Mouse (Mus musculus) left cerebral cortex, adult 9 months (tissue): Measurements from ENCODE around the gene Crym.

Experiments
- DNase-seq, 2 experiments: peaks; one replicate each; pipeline ENCODE4 v3.0.0; 2022; ENCODE audit warnings: low spot score in 2 of 2

Gene Crym

GRCm38 (mm10) chr7:120201771-120202170 lies at the start of gene Crym:
Crym (minus strand) TSS chr7:120202111.
- no peak for DNase-seq

GRCm38 (mm10) chr7:120241092-120241491 lies 39.2 kb upstream of the Crym start:
- no peak for DNase-seq

- DNase-seq, result peak in 1 of 2 experiments; percentile 36
Measured at GRCm38 (mm10) chr7:120228541-120228940, 26.6 kb upstream of the Crym start.

- no peak for DNase-seq
Measured at GRCm38 (mm10) chr7:120205989-120206388, 4.1 kb upstream of the Crym start.

DNA sequence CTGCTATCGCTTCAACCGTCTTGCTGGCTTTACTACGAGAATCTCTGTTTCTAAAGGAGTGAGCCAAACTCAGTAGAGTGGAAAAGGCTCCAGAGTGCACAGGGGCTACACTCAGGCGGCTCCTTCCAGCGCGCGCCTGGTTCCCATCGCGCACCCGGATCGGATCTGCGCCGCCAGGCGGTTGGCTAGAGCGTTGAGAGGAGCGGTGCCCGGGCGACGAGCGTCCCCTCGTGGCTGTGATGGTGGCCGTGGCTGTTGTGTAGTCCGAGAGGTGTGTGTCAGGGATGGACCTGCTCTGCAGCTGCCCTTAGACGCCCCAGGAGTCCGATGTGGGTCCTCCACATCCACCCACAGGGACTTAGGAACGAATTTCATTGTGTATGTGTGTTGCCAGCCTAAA lies 1.9 kb upstream of the Crym start, which contains the start of gene Abca14:
Gene Abca14 (plus strand): TSS at position 173 of the 400 bp plus-strand sequence.
- peak; percentile 19 to 89 for DNase-seq

DNA sequence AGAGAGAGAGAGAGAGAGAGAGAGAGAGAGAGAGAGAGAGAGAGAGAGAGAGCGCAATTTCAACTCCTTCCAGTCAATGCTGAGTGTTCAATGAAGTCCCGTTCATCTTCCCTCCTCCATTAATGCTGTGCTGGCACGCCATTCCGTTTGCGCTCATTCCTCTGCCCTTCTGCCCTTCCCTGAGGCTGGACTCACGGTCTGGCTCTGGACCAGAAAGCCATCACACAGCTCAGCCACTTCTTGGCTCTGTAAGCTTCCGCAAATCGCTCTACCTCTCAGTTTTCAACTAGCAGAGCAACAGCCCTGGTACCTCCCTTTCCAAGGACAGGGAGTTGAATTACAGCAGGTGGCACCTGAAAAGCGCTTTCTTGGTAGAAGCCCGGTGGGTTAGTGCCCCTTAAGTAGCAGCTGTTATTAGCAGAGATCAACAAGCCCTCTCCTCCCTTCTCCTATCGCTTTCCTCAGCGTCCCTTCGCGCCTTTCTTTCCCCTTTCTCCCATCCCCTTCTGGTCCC lies 623 bp downstream of the Crym start:
- no peak for DNase-seq

GRCm38 (mm10) chr7:120195207-120195606 lies 6.7 kb downstream of the Crym start:
- DNase-seq, result no peak

DNA sequence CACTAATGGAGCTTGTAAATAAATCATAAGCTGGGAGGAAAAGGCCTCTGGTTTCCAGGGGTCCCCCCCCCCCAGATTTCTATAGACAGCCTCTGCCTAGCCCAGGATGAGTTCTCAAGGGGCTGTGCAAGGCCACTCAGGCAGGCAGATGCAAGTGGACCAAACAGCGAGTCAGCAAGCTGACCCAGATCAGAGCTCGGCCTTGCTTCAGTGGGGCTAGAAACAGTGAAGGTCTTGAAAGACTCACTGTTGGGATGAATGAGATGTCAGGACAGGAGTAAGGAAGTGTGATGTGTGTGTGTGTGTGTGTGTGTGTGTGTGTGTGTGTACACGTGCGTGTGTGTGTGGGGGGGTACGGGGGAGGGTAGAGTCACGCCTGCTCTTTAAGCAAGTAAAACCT lies 9.1 kb downstream of the Crym start:
- DNase-seq, result no peak

- no peak for DNase-seq
Measured at GRCm38 (mm10) chr7:120192207-120192606, 9.7 kb downstream of the Crym start.

DNA sequence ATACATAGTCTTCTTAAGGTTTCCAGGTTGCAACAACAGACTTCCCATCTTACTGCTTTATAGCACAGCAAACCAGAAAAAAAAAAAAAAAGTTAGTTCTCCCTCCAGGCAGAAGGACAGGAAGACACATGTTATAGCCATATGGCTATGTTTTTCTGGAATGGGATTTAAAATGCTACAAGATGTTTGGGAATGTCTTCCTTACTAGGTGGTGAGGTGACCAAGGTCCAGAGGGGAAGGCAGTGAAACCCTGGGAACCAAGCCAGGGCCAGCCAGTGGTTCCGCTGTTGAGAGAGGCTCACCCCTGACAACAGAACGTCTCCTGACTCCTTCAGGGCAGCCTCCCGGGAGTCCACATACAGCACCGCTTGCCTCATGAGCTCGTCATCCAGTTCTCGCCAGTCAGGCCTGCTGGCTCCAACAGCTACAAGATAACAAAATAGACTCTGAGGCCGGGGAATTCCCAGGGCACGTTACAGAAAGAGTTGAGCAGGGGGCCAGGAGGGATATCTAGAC lies 11.7 kb downstream of the Crym start:
- no peak for DNase-seq

GRCm38 (mm10) chr7:120189369-120190149 lies 12.4 kb downstream of the Crym start:
- no peak for DNase-seq

DNA sequence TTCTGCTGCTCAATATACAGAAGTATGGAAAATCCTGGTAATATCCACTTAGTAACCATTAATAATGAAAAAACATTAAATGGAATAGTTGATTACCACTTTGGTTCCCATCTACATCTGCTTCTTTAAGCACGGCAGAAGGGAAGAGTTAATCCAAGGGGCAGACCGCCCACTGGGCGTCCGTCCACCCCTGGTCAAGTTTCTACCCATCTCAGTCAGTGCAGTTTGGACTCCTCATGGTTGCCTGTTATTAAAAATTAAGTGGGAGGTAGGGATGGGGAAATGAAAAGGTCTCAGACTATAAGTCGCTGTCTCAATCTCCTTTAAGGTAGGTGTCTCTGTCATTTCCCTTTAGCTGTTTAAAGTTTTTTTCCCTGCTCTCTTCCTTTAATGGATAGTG lies 13.0 kb downstream of the Crym start:
- no peak for DNase-seq

- DNase-seq, result no peak
Measured at GRCm38 (mm10) chr7:120182891-120183290, 19.0 kb downstream of the Crym start.

DNA sequence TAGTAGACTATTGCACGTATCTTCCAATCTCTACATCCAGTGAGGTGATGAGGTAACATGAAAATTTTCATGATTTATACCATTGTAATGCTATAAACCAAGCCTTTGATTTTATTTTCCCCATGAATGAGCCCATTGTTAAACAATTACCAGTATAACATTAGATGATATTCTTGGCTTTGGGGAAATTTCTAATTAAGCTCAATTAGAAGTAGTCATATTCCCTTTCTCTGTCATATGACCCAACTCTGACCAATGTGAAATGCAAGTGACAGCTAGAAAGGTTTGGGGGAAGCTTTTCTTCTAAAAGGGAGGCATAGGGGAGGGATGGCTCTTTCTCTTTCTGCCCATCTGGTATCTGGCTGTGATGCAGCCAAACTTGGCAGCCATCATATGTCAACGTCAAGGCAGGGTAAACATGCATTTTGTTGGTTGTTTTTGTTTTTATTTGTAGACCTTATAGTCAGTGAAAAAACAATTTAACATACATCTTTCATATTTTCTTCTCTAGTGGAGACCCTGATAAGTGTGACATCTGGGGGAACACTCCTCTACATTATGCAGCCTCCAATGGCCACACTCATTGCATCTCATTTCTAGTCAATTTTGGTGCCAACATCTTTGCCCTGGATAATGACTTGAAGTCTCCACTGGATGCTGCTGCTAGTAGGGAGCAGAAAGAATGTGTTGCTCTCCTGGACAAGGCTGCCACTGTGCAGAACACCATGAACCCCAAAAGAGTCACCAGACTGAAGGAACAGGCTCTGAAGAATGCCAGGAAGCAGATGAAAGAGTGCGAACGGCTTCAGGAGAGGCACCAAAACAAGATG lies 20.3 kb downstream of the Crym start:
- no peak for DNase-seq

DNA sequence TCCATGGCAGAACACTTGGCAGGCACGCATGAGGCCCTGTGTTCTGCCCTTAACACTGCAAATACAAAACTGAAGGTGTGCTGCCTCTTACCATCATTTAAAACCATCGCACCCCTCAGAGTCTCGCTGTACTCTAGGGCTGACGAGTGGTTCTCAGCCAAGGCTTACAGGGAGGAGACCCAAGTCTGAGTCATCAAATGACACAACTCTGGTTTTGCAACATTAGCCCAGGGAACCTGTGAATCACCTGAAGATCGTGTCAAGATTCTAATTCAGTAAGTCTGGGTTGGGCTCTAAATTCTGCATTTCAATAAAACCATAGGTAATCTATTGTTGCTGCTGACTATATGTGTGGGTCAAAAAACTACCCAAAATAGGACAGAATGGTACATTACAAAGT lies 21.4 kb downstream of the Crym start:
- no peak for DNase-seq

DNA sequence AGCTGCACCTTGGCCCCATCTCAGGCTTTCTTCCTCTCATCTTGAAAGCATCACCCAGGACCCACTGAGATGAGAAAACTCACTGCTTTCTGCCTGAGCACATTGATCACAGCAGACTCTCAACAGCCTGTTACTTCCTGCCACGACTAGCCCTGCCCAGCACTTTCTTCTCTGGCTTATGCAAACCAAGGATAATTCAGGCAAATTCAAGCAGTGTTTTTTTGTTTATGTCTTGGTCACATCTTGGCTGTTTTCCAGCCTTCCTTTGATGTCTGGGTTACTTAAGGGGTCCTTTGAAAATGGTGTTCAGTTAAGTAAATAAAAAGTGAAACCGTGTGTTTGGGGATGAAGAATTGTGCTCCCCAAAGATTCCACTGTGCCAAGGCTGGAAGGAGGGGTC lies 23.0 kb downstream of the Crym start:
- DNase-seq, result no peak

- no peak for DNase-seq
Measured at GRCm38 (mm10) chr7:120177611-120178010, 24.3 kb downstream of the Crym start.

DNA sequence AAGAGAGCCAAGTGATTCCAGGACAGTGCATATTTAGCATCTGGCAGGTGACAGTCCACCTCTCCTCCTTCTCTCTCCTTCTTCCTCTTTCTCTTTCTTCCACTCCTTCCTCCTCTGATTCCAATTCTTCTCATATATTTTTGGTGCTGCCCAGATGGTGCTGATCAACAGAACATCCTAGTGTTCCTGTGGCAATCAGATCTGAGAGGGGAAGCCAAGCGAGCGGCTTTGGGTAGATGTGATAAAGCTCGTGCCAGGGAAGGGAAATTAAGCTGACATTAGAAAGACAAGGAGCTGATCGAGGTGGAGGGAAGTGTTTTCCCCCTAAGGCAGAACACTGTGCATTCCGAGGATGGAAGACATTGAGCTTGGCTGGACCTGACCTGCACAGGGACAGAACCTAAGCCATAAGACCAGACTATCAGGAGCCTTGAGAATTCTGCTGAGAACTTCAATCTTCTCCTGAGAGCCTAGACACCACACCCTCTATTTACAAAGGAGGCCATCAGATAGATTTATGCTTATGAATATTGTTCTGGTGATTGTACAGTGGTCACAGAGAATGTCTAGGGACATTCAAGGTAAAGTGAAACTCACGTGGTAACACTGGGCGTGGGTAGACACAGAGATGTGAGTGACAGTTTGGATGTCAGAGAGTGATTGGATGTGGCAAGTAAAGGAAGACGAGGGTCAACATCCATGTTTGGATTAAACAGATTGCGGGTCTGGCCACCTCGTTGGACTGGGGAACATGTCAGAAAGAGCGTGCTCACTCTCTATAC lies 27.0 kb downstream of the Crym start:
- no peak for DNase-seq

DNA sequence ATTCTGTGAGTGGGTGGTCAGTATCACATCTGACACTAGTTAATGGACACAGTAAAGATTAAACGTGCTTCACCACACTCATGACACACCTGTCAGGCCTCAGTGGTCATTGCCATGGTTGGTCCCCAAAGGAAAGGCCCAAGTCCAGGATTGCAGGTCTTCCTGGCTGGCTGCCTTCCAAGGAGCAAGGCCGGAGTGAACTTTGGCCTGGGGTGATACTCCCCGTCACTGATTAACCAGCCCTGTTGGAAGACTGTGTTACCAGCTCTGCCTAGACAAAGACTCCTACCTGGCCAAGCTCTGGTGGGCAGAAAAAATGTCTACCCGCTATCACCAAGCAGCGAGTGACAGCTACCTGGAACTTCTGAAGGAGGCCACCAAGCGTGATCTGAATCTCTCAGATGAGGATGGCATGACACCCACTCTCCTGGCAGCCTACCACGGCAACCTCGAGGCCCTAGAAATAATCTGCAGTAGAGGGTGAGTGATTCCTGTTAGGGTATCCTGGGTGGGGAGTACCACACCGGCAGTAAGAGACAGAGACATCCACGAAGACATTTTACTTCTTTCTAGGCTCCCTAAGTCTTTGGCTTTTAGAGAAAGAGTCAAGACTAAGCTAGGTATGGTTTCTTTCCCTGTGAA lies 28.2 kb downstream of the Crym start, which contains the start of gene Anks4b:
Gene Anks4b (plus strand): TSS at position 256 of the 642 bp plus-strand sequence.
- no peak for DNase-seq

- no peak for DNase-seq
Measured at GRCm38 (mm10) chr7:120172188-120172700, 29.7 kb downstream of the Crym start.
